Mouse (Mus musculus): ENCODE measurements around the gene Rspry1. TPM values are rescaled to one million over a fixed set of nuclear protein-coding genes. Genes with fewer than 3 reads are reported as not detected.

Gene Rspry1
- total and polyA plus RNA-seq, 2 experiments from 2014 or later, result 15.8 to 22.7 TPM

DNA sequence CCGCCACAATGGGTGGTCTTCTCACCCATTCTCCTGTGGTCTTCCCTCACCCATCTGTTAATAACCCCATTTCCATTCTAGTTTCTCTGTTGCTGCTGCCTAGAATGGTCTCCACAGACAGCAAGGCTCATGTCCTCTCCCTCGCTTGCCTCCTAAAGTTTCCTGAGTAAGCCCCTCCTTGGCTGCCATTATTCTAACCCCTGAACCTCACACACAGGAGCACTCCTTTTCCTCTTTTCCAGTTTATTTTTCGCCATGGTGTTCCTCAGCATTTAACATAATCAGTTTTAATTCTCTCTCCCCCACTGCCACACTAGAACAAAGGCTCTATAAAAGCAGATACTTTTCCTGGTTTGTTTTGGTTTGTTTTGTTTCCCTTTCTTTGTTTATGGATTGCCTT is 51.2 kb downstream of the Rspry1 start:
- 94% methylated on average over 3 of the region's 3 CpGs for WGBS
- Histone ChIP-seq H3K4me1 (ENCODE audit: control insufficient read depth, insufficient read depth) (no peaks in the 10 kb centered on the region), H3K27me3 (ENCODE audit: control insufficient read depth, insufficient read depth, low read length) (no peaks in the 10 kb centered on the region), H3K36me3 (replicated peaks; ENCODE audit: control insufficient read depth, insufficient read depth, low read length) (peaks cover 73% of the 10 kb centered on the region), H3K4me2 (ENCODE audit: low read depth, low read length) (no peak overlapping the region), H3K4me3 (ENCODE audit: low read depth, low read length) (no peak overlapping the region), H3K9ac (replicated peaks; ENCODE audit: low read depth, low read length) (no peak overlapping the region), H3K9me3 (replicated peaks; ENCODE audit: control insufficient read depth, low read length) (no peaks in the 10 kb centered on the region), H3K27ac (ENCODE audit: low read depth) (no peak overlapping the region)
- ATAC-seq (ENCODE audit: insufficient read depth, low read depth) (no peak), DNase-seq (ENCODE audit: low spot score) (no peak)
- TF ChIP-seq EP300 (IDR thresholded peaks at IDR 0.05; ENCODE audit: low read depth) (no peak), CTCF (IDR thresholded peaks at IDR 0.05; ENCODE audit: low read depth) (no peak)

GRCm38 (mm10) chr8:94654994-94655393 is 53.3 kb downstream of the Rspry1 start:
- Histone ChIP-seq H3K9me3 (replicated peaks; ENCODE audit: control insufficient read depth, low read length) (no peaks in the 10 kb centered on the region), H3K27ac (ENCODE audit: low read depth) (no peak overlapping the region), H3K4me1 (ENCODE audit: control insufficient read depth, insufficient read depth) (no peaks in the 10 kb centered on the region), H3K27me3 (ENCODE audit: control insufficient read depth, insufficient read depth, low read length) (no peaks in the 10 kb centered on the region), H3K4me3 (ENCODE audit: low read depth, low read length) (no peak overlapping the region), H3K36me3 (replicated peaks; ENCODE audit: control insufficient read depth, insufficient read depth, low read length) (peaks cover 71% of the 10 kb centered on the region), H3K4me2 (ENCODE audit: low read depth, low read length) (no peak overlapping the region), H3K9ac (replicated peaks; ENCODE audit: low read depth, low read length) (no peak overlapping the region)
- DNase-seq (ENCODE audit: low spot score) (no peak), ATAC-seq (ENCODE audit: insufficient read depth, low read depth) (no peak)
- TF ChIP-seq EP300 (IDR thresholded peaks at IDR 0.05; ENCODE audit: low read depth), result no peak
- TF ChIP-seq CTCF (IDR thresholded peaks at IDR 0.05; ENCODE audit: low read depth), result no peak

DNA sequence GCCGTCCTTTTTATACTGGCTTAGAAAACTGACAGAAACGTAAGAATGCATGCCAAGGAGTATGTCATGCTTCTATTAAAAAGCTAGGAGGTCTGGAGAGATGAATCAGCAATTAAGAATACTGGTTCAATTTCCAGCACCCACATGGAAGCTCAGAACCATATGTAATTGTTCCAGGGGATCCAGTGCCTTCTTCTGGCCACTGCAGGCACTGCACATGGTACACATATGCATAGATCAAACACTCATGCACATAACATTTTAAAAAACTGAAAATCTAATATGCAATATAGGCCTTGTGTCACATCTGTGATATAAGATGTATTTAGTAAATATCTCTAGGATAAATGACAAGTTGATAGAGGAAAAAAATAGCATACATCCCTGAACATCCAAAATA is 56.3 kb downstream of the Rspry1 start:
- Histone ChIP-seq H3K4me3 (ENCODE audit: low read depth, low read length) (no peak overlapping the region), H3K9me3 (replicated peaks; ENCODE audit: control insufficient read depth, low read length) (no peaks in the 10 kb centered on the region), H3K9ac (replicated peaks; ENCODE audit: low read depth, low read length) (no peak overlapping the region), H3K36me3 (replicated peaks; ENCODE audit: control insufficient read depth, insufficient read depth, low read length) (peaks cover 56% of the 10 kb centered on the region), H3K27ac (ENCODE audit: low read depth) (no peak overlapping the region), H3K27me3 (ENCODE audit: control insufficient read depth, insufficient read depth, low read length) (no peaks in the 10 kb centered on the region), H3K4me2 (ENCODE audit: low read depth, low read length) (no peak overlapping the region), H3K4me1 (ENCODE audit: control insufficient read depth, insufficient read depth) (no peaks in the 10 kb centered on the region)
- 84% methylated on average over 2 of the region's 2 CpGs for WGBS
- no peak for TF ChIP-seq CTCF (IDR thresholded peaks at IDR 0.05; ENCODE audit: low read depth)
- TF ChIP-seq EP300 (IDR thresholded peaks at IDR 0.05; ENCODE audit: low read depth), result no peak
- ATAC-seq (ENCODE audit: insufficient read depth, low read depth), result no peak
- DNase-seq (ENCODE audit: low spot score), result no peak

- H3K9me3 ChIP-seq (replicated peaks; ENCODE audit: control insufficient read depth, low read length), result no peaks in the 10 kb centered on the region
- H3K27me3 ChIP-seq (ENCODE audit: control insufficient read depth, insufficient read depth, low read length), result no peaks in the 10 kb centered on the region
- TF ChIP-seq CTCF (IDR thresholded peaks at IDR 0.05; ENCODE audit: low read depth), result no peak
- TF ChIP-seq EP300 (IDR thresholded peaks at IDR 0.05; ENCODE audit: low read depth), result no peak
- DNase-seq (ENCODE audit: low spot score) (no peak), ATAC-seq (ENCODE audit: insufficient read depth, low read depth) (no peak)
- H3K27ac ChIP-seq (ENCODE audit: low read depth), result no peak overlapping the region
- no peaks in the 10 kb centered on the region for H3K4me1 ChIP-seq (ENCODE audit: control insufficient read depth, insufficient read depth)
- H3K9ac ChIP-seq (replicated peaks; ENCODE audit: low read depth, low read length), result no peak overlapping the region
- H3K4me2 ChIP-seq (ENCODE audit: low read depth, low read length), result no peak overlapping the region
- 86% methylated on average over 4 of the region's 4 CpGs for WGBS
- H3K36me3 ChIP-seq (replicated peaks; ENCODE audit: control insufficient read depth, insufficient read depth, low read length), result peaks cover 34% of the 10 kb centered on the region
- H3K4me3 ChIP-seq (ENCODE audit: low read depth, low read length), result no peak overlapping the region
Measured at GRCm38 (mm10) chr8:94660418-94660817, 58.7 kb downstream of the Rspry1 start.

DNA sequence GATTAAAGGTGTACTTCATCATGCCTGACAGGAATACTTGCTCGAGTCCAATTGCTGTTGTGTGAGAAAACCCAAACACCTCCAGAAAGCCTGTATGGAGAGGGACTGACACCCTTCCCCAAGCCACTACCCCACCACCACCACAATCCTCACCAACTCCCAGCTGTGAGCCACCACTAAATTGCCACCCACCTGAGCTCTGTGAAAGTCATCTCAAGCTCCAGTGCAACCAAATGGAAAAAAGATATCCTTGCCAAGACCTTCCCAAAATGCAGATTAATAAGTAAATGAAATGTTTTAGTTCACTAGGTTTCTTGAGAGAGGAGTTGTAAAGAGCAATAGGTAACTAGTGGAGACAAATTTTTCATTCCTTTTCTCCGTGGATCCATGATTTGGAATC is 63.0 kb downstream of the Rspry1 start:
- H3K4me2 ChIP-seq (ENCODE audit: low read depth, low read length), result no peak overlapping the region
- no peak for DNase-seq (ENCODE audit: low spot score)
- no peak for TF ChIP-seq CTCF (IDR thresholded peaks at IDR 0.05; ENCODE audit: low read depth)
- H3K9me3 ChIP-seq (replicated peaks; ENCODE audit: control insufficient read depth, low read length), result no peaks in the 10 kb centered on the region
- H3K27me3 ChIP-seq (ENCODE audit: control insufficient read depth, insufficient read depth, low read length), result no peaks in the 10 kb centered on the region
- H3K4me1 ChIP-seq (ENCODE audit: control insufficient read depth, insufficient read depth), result peaks cover 6% of the 10 kb centered on the region; the same call in 1 of the 2 replicates
- no peak overlapping the region for H3K27ac ChIP-seq (ENCODE audit: low read depth)
- H3K36me3 ChIP-seq (replicated peaks; ENCODE audit: control insufficient read depth, insufficient read depth, low read length), result peaks cover 19% of the 10 kb centered on the region; the same call in 1 of the 2 replicates
- WGBS, result 77% methylated on average over 2 of the region's 2 CpGs
- H3K9ac ChIP-seq (replicated peaks; ENCODE audit: low read depth, low read length), result no peak overlapping the region
- ATAC-seq (ENCODE audit: insufficient read depth, low read depth), result no peak
- no peak overlapping the region for H3K4me3 ChIP-seq (ENCODE audit: low read depth, low read length)
